Mouse (Mus musculus): ENCODE data around the gene B3galt6.

- no peak for TF ChIP-seq POLR2A (IDR thresholded peaks at IDR 0.05; ENCODE audit: low read depth, low read length)
- TF ChIP-seq CTCF (IDR thresholded peaks at IDR 0.05; ENCODE audit: extremely low read depth, insufficient read length, insufficient replicate concordance, low read depth, low read length), result no peak
Observed at GRCm38 (mm10) chr4:155970286-155970685, 22.2 kb downstream of the B3galt6 start.
